Mouse (Mus musculus): ENCODE measurements around the gene Unc13a. TPM values are rescaled to one million over a fixed set of nuclear protein-coding genes. Genes with fewer than 3 reads are reported as not detected.

The Unc13a gene
- polyA plus RNA-seq, 1 experiment from 2014 or later: 8.4 TPM

DNA sequence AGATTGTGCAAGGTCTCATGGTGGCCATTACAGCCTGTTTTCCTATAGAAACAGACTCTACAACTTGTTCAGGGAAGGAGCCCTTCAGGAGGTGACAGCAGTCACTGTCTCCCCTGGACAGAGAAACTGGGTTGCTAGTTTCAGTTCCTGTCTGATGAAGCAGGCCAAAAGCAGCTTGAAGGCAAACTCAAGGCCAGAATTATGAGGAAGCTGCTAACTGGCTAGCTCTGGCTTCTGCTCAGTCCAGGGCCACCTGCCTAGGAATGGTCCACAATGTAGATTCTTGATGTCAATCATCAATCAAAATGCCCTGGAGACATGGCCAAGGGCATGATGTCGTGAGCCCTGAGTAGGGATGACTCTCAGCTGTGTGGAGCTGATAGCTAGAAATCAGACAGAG, 46.5 kb downstream of the Unc13a start:
- no peak overlapping the region for H3K27ac ChIP-seq
- H3K9me3 ChIP-seq: peaks cover 25% of the 10 kb centered on the region
- 80% methylated on average over 1 of the region's 1 CpGs for WGBS
- peaks cover 31% of the 10 kb centered on the region for H3K4me1 ChIP-seq (replicated peaks)
- no peak for DNase-seq (ENCODE audit: low spot score)
- H3K27me3 ChIP-seq (ENCODE audit: insufficient read depth, poor library complexity, severe bottlenecking): peaks cover 21% of the 10 kb centered on the region
- H3K4me3 ChIP-seq: no peak overlapping the region
- H3K36me3 ChIP-seq: peaks cover 63% of the 10 kb centered on the region

DNA sequence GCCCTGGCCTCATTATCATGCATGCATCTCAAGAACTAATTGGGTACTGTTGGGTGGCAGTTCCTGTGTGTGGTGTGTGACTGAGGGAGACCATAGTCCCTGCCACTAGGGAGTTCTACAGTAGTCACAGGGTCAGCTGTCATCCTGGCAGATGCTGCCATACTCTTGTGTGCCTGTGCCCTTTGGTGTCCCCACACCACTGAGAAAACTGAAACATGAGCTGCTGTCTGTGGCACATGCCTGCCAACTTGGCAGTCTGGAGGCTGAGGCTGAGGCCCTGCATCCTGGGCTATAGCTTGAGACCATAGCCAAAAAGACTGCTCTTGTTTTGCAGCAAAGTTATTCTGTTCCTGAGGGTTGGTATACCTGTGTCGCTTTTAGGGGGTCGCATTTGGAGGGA, 51.8 kb downstream of the Unc13a start:
- Histone ChIP-seq H3K4me3 (no peak overlapping the region), H3K36me3 (peaks cover 97% of the 10 kb centered on the region), H3K4me1 (replicated peaks) (no peaks in the 10 kb centered on the region), H3K27me3 (ENCODE audit: insufficient read depth, poor library complexity, severe bottlenecking) (no peaks in the 10 kb centered on the region), H3K9me3 (peaks cover 25% of the 10 kb centered on the region), H3K27ac (no peak overlapping the region)
- 96% methylated on average over 2 of the region's 2 CpGs for WGBS
- DNase-seq (ENCODE audit: low spot score): no peak

DNA sequence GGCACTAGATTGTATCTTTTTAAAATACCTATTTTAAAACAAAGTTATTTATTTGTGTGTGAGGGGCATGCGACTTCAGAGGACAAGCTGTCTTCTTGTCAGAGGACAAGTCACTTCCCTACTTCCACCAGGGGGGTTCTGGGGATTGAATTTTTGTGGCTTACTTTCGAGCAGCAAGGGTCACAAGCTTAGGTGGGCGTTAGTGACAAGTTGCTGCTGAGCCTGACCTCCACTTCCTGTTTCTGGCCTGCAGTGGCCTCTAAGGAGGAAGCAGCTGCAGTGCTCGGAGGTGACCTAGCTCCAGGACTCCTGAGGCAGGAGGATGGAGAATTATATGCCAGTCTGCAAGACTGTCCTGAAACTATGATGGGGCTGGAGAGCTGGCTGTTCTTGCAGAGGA, 58.1 kb downstream of the Unc13a start:
- H3K9me3 ChIP-seq: no peaks in the 10 kb centered on the region
- H3K27me3 ChIP-seq (ENCODE audit: insufficient read depth, poor library complexity, severe bottlenecking): no peaks in the 10 kb centered on the region
- H3K27ac ChIP-seq: no peak overlapping the region
- H3K4me3 ChIP-seq: no peak overlapping the region
- peaks cover 27% of the 10 kb centered on the region for H3K4me1 ChIP-seq (replicated peaks)
- 64% methylated on average over 4 of the region's 4 CpGs for WGBS
- no peak for DNase-seq (ENCODE audit: low spot score)
- H3K36me3 ChIP-seq: peaks cover 59% of the 10 kb centered on the region

DNA sequence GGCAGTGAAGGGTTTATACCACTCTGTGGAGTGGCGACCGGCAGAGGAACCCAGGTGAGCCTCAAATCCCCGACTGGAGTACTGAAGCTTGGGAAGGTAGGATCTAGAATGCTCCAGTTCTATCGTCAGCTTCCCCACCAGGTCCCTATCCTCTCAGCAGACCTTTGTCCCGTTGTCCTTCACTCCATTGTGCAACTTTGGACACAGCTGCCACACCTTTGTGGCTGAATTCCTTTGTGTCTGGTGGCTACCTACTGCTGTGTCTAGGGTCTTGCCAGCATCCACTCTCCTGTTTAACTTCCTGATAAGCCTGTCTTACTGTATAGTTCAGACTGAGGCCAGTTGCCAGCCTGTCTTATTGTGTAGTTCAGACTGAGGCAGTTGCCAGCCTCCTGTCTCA, 59.4 kb downstream of the Unc13a start:
- no peak for DNase-seq (ENCODE audit: low spot score)
- Histone ChIP-seq H3K36me3 (peaks cover 46% of the 10 kb centered on the region), H3K9me3 (no peaks in the 10 kb centered on the region), H3K4me1 (replicated peaks) (peaks cover 27% of the 10 kb centered on the region), H3K27me3 (ENCODE audit: insufficient read depth, poor library complexity, severe bottlenecking) (no peaks in the 10 kb centered on the region), H3K27ac (peak overlapping the region; percentile 94; the same call in 1 of the 2 replicates), H3K4me3 (peak overlapping the region; percentile 98)
- 40% methylated on average over 5 of the region's 5 CpGs for WGBS

DNA sequence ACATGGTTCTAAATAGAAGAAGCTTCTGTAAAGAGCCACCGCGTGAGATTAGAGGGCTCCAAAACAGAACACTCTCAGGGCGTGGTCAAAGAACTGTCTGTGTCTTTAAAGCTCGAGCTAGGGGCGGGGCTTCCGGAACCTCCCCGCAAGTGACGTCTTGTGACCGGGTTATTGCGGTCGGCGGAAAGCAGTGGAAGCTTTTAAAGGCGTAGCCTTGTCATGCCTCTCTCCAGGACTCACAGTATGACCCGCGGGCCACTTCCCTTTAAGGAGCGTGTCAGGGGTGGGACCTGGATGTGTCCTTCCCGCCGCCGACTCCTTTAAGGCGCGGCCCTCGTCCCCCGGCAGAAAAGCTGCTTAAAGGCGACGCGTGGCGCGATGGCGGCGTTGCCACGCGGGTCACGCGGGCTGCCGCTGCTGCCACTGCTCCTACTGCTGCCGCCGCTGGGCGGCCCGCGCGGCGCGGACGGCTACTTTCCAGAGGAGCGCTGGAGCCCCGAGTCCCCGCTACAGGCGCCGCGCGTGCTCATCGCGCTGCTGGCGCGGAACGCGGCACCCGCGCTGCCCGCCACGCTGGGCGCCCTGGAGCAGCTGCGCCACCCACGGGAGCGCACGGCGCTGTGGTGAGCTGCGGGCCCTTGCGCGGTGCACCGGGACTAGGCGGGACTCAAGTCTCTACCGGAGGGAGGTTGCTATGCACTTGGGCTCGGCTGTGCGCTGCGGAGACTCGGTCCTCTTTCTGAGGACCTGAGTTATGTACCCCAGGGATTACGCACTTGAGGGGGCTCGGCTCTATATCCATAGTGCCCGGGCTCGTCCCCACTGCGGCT, 60.5 kb downstream of the Unc13a start, which contains the start of gene Colgalt1:
Gene Colgalt1 (plus strand): TSS at position 177 of the 830 bp plus-strand sequence.
- DNase-seq (ENCODE audit: low spot score): peak; percentile 98
- Histone ChIP-seq H3K27ac (peak within 1 kb of the TSS; percentile 94), H3K27me3 (ENCODE audit: insufficient read depth, poor library complexity, severe bottlenecking) (no peaks in the 10 kb centered on the region), H3K4me1 (replicated peaks) (peaks cover 27% of the 10 kb centered on the region), H3K4me3 (peak within 1 kb of the TSS; percentile 98), H3K36me3 (peaks cover 35% of the 10 kb centered on the region), H3K9me3 (no peaks in the 10 kb centered on the region)
- under 1% methylated on average over 82 of the region's 82 CpGs for WGBS

DNA sequence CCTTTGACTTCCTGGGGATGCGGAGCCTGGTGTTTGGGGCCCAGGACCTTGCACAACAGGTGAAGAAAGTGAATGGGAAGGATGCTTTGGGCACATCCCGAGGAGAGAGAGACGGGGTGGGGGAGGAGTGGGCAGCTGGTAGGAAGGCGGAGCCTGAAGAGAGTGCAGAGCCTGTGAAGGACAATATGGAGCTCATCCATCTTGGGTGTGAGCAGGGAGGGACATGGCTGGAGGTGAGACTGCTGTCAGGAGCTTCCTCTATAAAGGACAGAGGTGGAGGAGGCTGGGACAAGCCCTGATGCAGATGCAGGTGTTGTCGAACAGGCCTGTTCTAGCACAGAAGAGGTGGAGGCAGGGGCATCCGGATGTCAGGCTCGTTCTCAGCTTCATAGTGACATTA, 67.5 kb downstream of the Unc13a start:
- Histone ChIP-seq H3K36me3 (peaks cover 14% of the 10 kb centered on the region), H3K27me3 (ENCODE audit: insufficient read depth, poor library complexity, severe bottlenecking) (peaks cover 66% of the 10 kb centered on the region), H3K9me3 (no peaks in the 10 kb centered on the region), H3K27ac (no peak overlapping the region), H3K4me3 (no peak overlapping the region), H3K4me1 (replicated peaks) (peaks cover 18% of the 10 kb centered on the region)
- DNase-seq (ENCODE audit: low spot score): no peak
- WGBS: 54% methylated on average over 7 of the region's 7 CpGs

DNA sequence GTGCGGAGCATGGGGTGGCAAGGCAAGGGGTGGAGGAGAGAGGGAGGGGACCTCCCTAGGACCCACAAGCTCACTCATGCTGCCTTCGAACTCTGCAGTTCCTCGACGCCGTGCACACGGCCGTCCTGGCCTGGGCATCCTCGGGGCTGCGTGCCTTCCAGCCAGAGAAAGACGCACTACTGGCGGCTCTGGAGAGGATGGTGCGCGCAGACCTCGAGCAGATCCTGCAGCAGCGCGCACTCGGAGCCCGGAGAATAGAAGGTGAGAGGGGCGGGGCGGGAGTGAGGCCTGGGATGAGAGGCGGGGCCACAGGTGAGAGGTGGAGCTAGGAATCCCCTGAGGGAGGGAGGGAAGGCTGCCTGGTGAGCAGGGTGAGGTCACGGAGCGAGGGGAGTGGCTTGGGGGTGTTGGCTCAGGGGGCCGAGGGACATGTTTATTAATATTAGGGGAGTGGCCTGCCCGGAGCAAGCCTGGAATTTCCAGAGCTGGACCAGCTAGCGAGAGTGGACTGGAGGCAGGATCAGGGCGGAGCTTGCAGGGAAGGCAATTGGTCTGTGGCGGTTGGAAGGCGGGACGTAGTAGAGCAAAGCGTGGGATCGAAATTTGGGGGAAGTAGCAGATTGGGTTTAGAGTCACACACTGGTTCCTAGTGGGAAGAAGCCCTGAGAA, 68.8 kb downstream of the Unc13a start:
- Histone ChIP-seq H3K27ac (peak overlapping the region; percentile 50), H3K4me3 (peak overlapping the region; percentile 49), H3K36me3 (peaks cover 16% of the 10 kb centered on the region), H3K27me3 (ENCODE audit: insufficient read depth, poor library complexity, severe bottlenecking) (peaks cover 69% of the 10 kb centered on the region), H3K9me3 (no peaks in the 10 kb centered on the region), H3K4me1 (replicated peaks) (peaks cover 18% of the 10 kb centered on the region)
- peak; percentile 68 for DNase-seq (ENCODE audit: low spot score)
- WGBS: under 1% methylated on average over 32 of the region's 32 CpGs

DNA sequence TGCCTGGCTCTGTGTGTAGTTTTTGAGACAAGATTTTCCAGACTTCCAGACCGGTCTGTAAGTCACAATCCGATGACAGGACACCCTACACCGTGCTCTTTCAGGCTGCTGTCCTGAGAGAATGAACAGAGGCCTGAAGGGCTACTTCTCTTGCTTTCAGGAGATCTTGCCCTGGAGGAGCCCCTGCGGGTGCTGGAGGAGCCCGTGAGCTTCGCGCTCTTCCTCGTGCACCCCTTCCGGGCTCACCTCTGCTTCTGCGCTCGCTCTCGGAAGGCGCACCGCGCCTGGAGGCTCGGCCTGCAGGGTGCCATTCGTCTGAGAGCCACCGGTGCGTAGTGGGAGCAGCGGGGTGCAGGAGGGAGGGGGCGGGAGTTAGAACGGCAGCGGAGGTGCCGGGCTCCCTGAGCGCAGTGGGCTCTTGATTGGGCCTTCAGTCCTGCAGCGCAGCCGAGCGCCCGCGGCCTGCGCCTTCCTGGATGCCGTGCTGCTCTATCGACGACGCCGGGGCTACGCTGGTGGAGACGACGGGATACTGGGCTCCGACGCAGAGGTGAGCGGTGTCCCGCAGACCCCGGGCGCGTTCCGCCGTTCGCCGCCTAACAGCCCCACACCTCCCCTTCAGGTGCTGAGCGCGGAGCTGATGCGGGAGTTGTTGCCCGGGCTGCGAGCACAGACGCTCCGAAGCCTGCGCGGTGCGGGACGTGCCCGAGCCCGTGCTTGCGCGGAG, 69.5 kb downstream of the Unc13a start:
- H3K36me3 ChIP-seq: peaks cover 16% of the 10 kb centered on the region
- DNase-seq (ENCODE audit: low spot score): peak; percentile 44
- WGBS: 3% methylated on average over 65 of the region's 65 CpGs
- H3K27me3 ChIP-seq (ENCODE audit: insufficient read depth, poor library complexity, severe bottlenecking): peaks cover 69% of the 10 kb centered on the region
- H3K4me3 ChIP-seq: peak overlapping the region; percentile 49
- H3K4me1 ChIP-seq (replicated peaks): peaks cover 18% of the 10 kb centered on the region
- peak overlapping the region; percentile 50 for H3K27ac ChIP-seq
- no peaks in the 10 kb centered on the region for H3K9me3 ChIP-seq

DNA sequence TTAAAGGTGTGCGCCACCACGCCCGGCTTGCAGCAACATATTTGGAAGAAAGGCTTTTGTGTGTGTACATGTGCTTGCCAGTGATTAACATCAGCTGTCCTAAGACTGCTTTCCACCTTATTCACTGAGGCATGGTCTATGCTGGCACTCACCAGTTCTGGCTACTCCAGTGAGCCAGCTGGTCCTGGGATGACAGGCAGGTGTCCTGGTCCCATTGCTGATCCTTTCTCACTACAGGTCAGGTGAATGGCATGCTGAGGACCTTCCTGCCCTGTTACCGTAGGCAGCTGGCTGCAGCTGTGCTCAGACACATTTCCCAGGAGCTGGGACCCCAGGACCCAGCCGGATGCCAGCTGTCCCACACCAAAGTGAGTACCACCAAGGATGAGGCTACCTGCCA, 72.7 kb downstream of the Unc13a start:
- 94% methylated on average over 5 of the region's 5 CpGs for WGBS
- Histone ChIP-seq H3K27ac (no peak overlapping the region), H3K4me3 (no peak overlapping the region), H3K27me3 (ENCODE audit: insufficient read depth, poor library complexity, severe bottlenecking) (peaks cover 51% of the 10 kb centered on the region), H3K36me3 (peaks cover 30% of the 10 kb centered on the region), H3K9me3 (no peaks in the 10 kb centered on the region), H3K4me1 (replicated peaks) (peaks cover 38% of the 10 kb centered on the region)
- no peak for DNase-seq (ENCODE audit: low spot score)

DNA sequence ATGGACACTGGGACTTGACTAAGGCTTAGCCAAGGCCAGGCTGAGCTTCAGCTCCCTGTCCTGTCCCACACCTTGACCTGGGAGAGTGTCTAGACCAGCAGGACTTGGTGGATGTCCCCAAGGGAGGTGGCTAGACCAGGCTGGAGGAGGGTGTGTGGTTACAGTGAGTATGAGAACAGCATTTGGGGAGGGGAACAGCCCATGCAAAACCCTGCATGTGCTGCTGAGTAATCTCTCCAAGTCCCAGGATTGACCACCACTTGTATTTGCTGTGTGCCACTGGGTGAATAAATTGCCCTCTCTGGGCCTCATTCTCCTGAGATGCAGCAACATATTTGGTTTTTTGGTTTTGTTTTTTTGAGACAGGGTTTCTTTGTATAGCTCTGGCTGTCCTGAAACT, 73.2 kb downstream of the Unc13a start:
- DNase-seq (ENCODE audit: low spot score): no peak
- Histone ChIP-seq H3K4me3 (no peak overlapping the region), H3K36me3 (peaks cover 34% of the 10 kb centered on the region)

DNA sequence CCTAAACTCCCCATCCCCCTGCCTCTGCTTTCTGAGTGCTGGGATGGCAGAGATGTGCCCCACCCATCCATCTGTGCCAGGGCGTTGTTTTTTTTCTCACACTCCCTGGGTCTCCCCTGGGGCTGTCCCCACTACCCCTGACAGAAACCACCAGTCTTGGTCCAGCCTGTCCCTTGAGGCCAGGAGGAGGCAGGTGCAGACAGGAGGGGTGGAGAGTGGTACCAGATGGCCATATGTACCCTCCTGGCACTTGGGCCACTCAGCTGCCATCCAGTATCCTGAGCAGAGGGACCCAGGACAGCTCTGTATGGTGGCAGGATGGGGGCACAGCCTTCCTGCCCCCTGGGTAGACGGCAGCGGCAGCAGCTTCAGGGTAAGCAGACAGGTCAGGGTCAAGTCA, 74.1 kb downstream of the Unc13a start, which contains the start of gene Fam129c:
Gene Fam129c (plus strand): TSS at position 198 of the 400 bp plus-strand sequence.
- Histone ChIP-seq H3K27me3 (ENCODE audit: insufficient read depth, poor library complexity, severe bottlenecking) (peaks cover 37% of the 10 kb centered on the region), H3K4me1 (replicated peaks) (peaks cover 40% of the 10 kb centered on the region), H3K36me3 (peaks cover 34% of the 10 kb centered on the region), H3K9me3 (no peaks in the 10 kb centered on the region), H3K27ac (no peak within 1 kb of the TSS), H3K4me3 (no peak within 1 kb of the TSS)
- 83% methylated on average over 3 of the region's 3 CpGs for WGBS
- no peak for DNase-seq (ENCODE audit: low spot score)

More for the DNA sequence above, 73.2 kb downstream of the Unc13a start:
- H3K27me3 ChIP-seq (ENCODE audit: insufficient read depth, poor library complexity, severe bottlenecking): peaks cover 46% of the 10 kb centered on the region
- H3K9me3 ChIP-seq: no peaks in the 10 kb centered on the region
- peaks cover 40% of the 10 kb centered on the region for H3K4me1 ChIP-seq (replicated peaks)
- no peak overlapping the region for H3K27ac ChIP-seq

DNA sequence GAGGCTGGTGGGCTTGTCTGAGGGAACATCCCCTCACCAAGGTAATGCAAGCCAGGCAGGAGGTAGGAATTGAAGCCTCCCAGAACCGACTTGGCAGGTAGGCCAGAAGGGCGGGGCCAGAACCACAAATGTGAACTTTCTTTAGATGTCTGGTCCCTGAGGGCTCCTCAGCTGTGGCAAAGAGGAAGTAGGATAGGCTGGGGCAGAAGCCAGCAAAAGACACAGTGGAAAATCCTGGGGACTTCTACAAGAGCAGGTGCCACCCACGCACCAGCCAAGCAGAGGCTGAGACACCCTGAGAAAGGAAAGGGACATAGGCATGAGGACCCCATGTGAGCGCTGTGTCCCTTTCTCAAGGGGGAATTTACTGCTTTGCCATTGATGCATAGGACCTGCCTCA, 74.8 kb downstream of the Unc13a start:
- Histone ChIP-seq H3K27ac (no peak overlapping the region), H3K9me3 (no peaks in the 10 kb centered on the region), H3K4me3 (no peak overlapping the region), H3K27me3 (ENCODE audit: insufficient read depth, poor library complexity, severe bottlenecking) (peaks cover 30% of the 10 kb centered on the region), H3K36me3 (peaks cover 34% of the 10 kb centered on the region), H3K4me1 (replicated peaks) (peaks cover 39% of the 10 kb centered on the region)
- WGBS: 81% methylated on average over 4 of the region's 4 CpGs
- no peak for DNase-seq (ENCODE audit: low spot score)
